Mouse (Mus musculus): Measurements from ENCODE around the gene Cadm2.

- TF ChIP-seq POLR2A (IDR thresholded peaks at IDR 0.05; ENCODE audit: extremely low read depth, insufficient read depth, low read length) (no peak), CTCF (IDR thresholded peaks at IDR 0.05; ENCODE audit: low read depth, low read length) (no peak)
Measured at GRCm38 (mm10) chr16:66748533-66748932, 872.2 kb downstream of the Cadm2 start.
